Mouse (Mus musculus): ENCODE results near the gene Lamc1. TPM values are rescaled to one million over a fixed set of nuclear protein-coding genes. Genes with fewer than 3 reads are reported as not detected.
A peak's percentile ranks its signal among the peaks of the same experiment; 100 is the strongest.

Lamc1 gene
- 186 and 215 TPM in 2 replicates for total RNA-seq (2014; rRNA removed; ENCODE audit: low replicate concordance)
- polyA plus RNA-seq (2015; fragmentation: Nextera tagmentation; extraction: Ambion mirVana): 55.9 and 62.8 TPM in 2 replicates

DNA sequence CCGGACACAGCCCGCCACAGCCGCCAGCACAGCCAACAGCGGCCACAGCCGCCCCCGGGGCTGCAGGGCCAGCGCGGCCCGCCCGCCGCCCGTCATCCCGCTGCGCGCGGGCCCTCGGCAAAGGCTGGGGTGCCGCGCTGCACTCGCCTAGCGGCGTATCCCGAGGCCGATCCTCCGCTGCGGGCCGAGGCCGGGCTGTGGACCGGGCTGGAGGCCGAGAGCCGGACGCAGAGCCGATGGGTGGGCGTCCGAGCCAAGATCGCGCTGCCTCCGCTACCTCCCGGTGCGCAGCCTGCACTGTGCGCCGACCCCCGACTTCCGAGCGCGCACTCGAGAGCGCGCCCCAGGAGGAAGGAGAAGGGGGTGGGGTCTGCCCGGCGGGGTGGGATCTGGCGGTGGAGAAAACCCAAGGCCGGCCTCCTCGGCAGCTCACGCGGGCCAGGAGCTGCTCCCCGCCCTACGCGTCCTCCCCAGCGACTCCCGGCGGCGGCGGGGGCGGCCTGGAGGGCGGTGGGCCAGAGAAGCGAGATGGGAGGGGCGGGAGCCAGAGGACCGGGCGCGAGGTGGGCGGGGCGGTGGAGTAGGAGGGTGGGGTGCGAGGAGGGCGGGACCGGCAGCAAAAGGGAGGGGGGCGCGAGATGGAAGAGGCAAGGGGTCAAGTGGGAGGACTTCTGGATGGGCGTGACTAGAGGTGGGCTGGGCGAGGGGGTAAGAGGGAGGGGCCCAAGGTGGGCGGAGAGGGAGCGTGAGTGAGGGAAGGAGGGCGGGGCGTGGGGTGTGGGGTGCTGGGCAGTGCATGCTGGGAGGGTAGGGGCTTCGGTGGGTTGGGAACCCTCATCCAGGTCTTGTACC lies at the start of gene Lamc1:
Gene Lamc1 (minus strand): TSS at position 343 of the 852 bp plus-strand sequence.
- Histone ChIP-seq H3K27me3 (ENCODE audit: control insufficient read depth, insufficient read depth, low read length) (no peaks in the 10 kb centered on the region), H3K9me3 (replicated peaks; ENCODE audit: control insufficient read depth, low read length) (no peaks in the 10 kb centered on the region), H3K4me1 (ENCODE audit: control insufficient read depth, insufficient read depth) (peaks cover 30% of the 10 kb centered on the region), H3K4me2 (ENCODE audit: low read depth, low read length) (peak within 1 kb of the TSS; percentile 87), H3K4me3 (ENCODE audit: low read depth, low read length) (peak within 1 kb of the TSS; percentile 89), H3K27ac (ENCODE audit: low read depth) (peak within 1 kb of the TSS; percentile 98), H3K36me3 (replicated peaks; ENCODE audit: control insufficient read depth, insufficient read depth, low read length) (no peaks in the 10 kb centered on the region; the same call in 1 of the 2 replicates), H3K9ac (replicated peaks; ENCODE audit: low read depth, low read length) (peak within 1 kb of the TSS; percentile 98)
- WGBS: under 1% methylated on average over 50 of the region's 85 CpGs
- ATAC-seq (ENCODE audit: insufficient read depth, low read depth): peak; percentile 88
- peak; percentile 98 for DNase-seq (ENCODE audit: low spot score)
- TF ChIP-seq EP300 (IDR thresholded peaks at IDR 0.05; ENCODE audit: low read depth) (no peak), CTCF (IDR thresholded peaks at IDR 0.05; ENCODE audit: low read depth) (no peak)

- Histone ChIP-seq H3K4me3 (ENCODE audit: low read depth, low read length) (no peak overlapping the region), H3K9ac (replicated peaks; ENCODE audit: low read depth, low read length) (no peak overlapping the region), H3K4me1 (ENCODE audit: control insufficient read depth, insufficient read depth) (no peaks in the 10 kb centered on the region), H3K27ac (ENCODE audit: low read depth) (no peak overlapping the region), H3K9me3 (replicated peaks; ENCODE audit: control insufficient read depth, low read length) (no peaks in the 10 kb centered on the region), H3K4me2 (ENCODE audit: low read depth, low read length) (no peak overlapping the region), H3K36me3 (replicated peaks; ENCODE audit: control insufficient read depth, insufficient read depth, low read length) (no peaks in the 10 kb centered on the region), H3K27me3 (ENCODE audit: control insufficient read depth, insufficient read depth, low read length) (no peaks in the 10 kb centered on the region)
- no peak for DNase-seq (ENCODE audit: low spot score)
- no peak for TF ChIP-seq CTCF (IDR thresholded peaks at IDR 0.05; ENCODE audit: low read depth)
- no peak for TF ChIP-seq EP300 (IDR thresholded peaks at IDR 0.05; ENCODE audit: low read depth)
- WGBS: 91% methylated on average over 9 of the region's 9 CpGs
- ATAC-seq (ENCODE audit: insufficient read depth, low read depth): no peak
Measured at GRCm38 (mm10) chr1:153380746-153381282, 48.2 kb upstream of the Lamc1 start.

DNA sequence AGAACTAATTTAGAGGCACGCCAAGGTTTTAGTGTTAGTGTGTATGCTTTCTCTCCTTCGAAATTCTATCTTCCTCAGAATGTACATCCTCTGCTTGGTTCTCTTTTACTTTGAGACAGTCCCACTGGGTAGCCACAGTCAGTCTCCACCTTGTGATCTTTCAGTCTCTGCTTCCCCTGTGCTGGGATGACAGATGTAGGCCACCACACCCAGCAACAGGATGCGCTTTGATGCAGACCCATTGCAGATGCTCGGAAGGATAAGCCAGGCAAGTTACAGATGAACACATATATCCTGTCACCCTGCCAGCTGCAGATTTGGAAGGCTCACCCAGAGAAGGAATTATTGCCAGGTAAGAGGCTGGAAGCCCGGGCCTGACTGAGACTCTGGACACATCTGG lies 47.2 kb upstream of the Lamc1 start:
- WGBS: 77% methylated on average over 5 of the region's 5 CpGs
- Histone ChIP-seq H3K4me2 (ENCODE audit: low read depth, low read length) (no peak overlapping the region), H3K36me3 (replicated peaks; ENCODE audit: control insufficient read depth, insufficient read depth, low read length) (no peaks in the 10 kb centered on the region), H3K4me3 (ENCODE audit: low read depth, low read length) (no peak overlapping the region), H3K9ac (replicated peaks; ENCODE audit: low read depth, low read length) (no peak overlapping the region), H3K27me3 (ENCODE audit: control insufficient read depth, insufficient read depth, low read length) (no peaks in the 10 kb centered on the region), H3K9me3 (replicated peaks; ENCODE audit: control insufficient read depth, low read length) (no peaks in the 10 kb centered on the region), H3K27ac (ENCODE audit: low read depth) (no peak overlapping the region), H3K4me1 (ENCODE audit: control insufficient read depth, insufficient read depth) (no peaks in the 10 kb centered on the region)
- no peak for TF ChIP-seq CTCF (IDR thresholded peaks at IDR 0.05; ENCODE audit: low read depth)
- no peak for TF ChIP-seq EP300 (IDR thresholded peaks at IDR 0.05; ENCODE audit: low read depth)
- DNase-seq (ENCODE audit: low spot score) (no peak), ATAC-seq (ENCODE audit: insufficient read depth, low read depth) (no peak)

DNA sequence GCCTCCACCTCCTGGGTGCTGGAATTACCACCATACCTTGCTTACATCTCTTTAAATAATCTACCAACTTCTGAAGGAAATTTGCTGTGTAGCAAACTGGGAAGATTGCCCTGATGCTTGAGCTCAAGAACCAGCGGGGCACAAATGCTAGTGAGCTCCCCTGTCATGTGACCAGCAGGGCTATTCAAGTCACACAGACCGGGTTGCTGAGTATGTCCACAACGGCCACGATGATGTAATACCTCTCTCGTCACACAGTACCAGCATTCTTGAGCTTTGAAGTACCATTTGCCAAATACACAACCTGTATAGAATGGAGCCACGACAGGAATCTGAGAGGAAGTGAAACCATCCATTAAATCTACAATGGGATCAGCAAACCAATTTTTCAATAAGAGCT lies 46.0 kb upstream of the Lamc1 start:
- no peaks in the 10 kb centered on the region for H3K4me1 ChIP-seq (ENCODE audit: control insufficient read depth, insufficient read depth)
- DNase-seq (ENCODE audit: low spot score) (no peak), ATAC-seq (ENCODE audit: insufficient read depth, low read depth) (no peak)
- H3K4me2 ChIP-seq (ENCODE audit: low read depth, low read length): no peak overlapping the region
- no peaks in the 10 kb centered on the region for H3K36me3 ChIP-seq (replicated peaks; ENCODE audit: control insufficient read depth, insufficient read depth, low read length)
- 45% methylated on average over 6 of the region's 6 CpGs for WGBS
- H3K4me3 ChIP-seq (ENCODE audit: low read depth, low read length): no peak overlapping the region
- TF ChIP-seq CTCF (IDR thresholded peaks at IDR 0.05; ENCODE audit: low read depth) (no peak), EP300 (IDR thresholded peaks at IDR 0.05; ENCODE audit: low read depth) (no peak)
- H3K27me3 ChIP-seq (ENCODE audit: control insufficient read depth, insufficient read depth, low read length): no peaks in the 10 kb centered on the region
- H3K9ac ChIP-seq (replicated peaks; ENCODE audit: low read depth, low read length): no peak overlapping the region
- no peaks in the 10 kb centered on the region for H3K9me3 ChIP-seq (replicated peaks; ENCODE audit: control insufficient read depth, low read length)
- H3K27ac ChIP-seq (ENCODE audit: low read depth): no peak overlapping the region

DNA sequence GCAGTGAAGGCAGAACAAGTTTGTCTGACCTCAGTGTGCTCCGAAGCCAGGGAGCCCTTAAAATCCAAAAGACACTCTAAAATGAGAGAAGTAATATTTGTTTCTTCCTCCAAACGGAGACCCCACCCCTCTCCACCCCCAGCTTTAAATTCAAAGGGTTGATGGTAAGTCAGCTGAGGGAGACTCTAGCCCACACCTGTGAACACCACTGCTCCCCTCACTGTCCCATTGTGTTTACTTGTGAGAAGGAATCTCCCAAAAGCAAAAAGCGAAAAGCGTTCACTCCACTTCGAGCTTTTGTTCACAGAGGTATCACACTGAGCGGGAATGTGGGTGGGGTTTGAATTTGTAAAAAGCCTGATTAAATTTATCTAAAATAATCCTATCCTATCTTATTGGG lies 43.9 kb upstream of the Lamc1 start:
- Histone ChIP-seq H3K27me3 (ENCODE audit: control insufficient read depth, insufficient read depth, low read length) (no peaks in the 10 kb centered on the region), H3K4me1 (ENCODE audit: control insufficient read depth, insufficient read depth) (no peaks in the 10 kb centered on the region), H3K4me3 (ENCODE audit: low read depth, low read length) (no peak overlapping the region), H3K9ac (replicated peaks; ENCODE audit: low read depth, low read length) (no peak overlapping the region), H3K36me3 (replicated peaks; ENCODE audit: control insufficient read depth, insufficient read depth, low read length) (no peaks in the 10 kb centered on the region), H3K27ac (ENCODE audit: low read depth) (no peak overlapping the region), H3K4me2 (ENCODE audit: low read depth, low read length) (no peak overlapping the region), H3K9me3 (replicated peaks; ENCODE audit: control insufficient read depth, low read length) (no peaks in the 10 kb centered on the region)
- ATAC-seq (ENCODE audit: insufficient read depth, low read depth) (no peak), DNase-seq (ENCODE audit: low spot score) (no peak)
- WGBS: 61% methylated on average over 6 of the region's 6 CpGs
- TF ChIP-seq CTCF (IDR thresholded peaks at IDR 0.05; ENCODE audit: low read depth) (no peak), EP300 (IDR thresholded peaks at IDR 0.05; ENCODE audit: low read depth) (no peak)
